Mouse (Mus musculus): ENCODE results near the gene Lif.

DNA sequence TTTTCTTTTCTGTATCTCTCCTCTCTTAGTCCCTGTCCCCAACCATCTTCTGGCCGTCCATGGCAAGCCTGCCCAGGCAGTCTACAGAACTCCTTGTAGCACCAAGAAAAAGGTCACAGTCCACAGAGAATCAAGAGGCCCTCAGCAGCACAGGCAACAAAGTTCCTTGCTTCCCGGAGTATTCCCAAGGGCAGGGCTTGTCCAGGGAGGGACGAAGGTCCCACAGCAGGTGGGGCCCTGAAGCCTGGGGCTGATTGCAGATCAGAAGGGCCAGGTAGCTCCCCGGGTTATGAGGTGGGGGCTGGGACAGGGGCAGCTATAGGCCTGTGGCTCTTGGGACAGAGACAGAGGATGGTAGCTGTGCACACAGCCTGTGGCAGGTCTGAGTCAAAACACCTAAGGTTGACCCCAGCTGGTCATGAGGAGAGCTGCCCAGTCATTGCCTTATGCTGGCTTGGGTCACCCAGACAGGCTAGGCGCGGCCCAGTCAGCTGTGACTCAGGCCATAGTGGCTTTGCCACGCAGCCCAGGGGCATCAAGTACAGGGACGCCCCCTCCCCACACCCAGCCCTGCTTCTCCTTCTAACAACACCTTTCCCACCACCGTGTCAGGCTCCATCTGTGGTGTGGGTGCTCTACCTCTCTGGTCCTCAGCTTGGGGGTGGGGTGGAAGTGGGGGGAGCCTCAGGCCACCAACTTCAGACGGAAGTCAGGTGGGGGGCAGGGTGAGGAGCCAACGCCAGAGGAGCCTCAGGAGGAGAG lies at the start of gene Lif:
- TF ChIP-seq CTCF (IDR thresholded peaks at IDR 0.05; ENCODE audit: extremely low read depth, insufficient read depth, insufficient read length, insufficient replicate concordance) (no peak), POLR2A (IDR thresholded peaks at IDR 0.05; ENCODE audit: low read depth, low read length) (no peak)
